Mouse (Mus musculus) cerebellum, adult 11 months (tissue): ENCODE measurements at regions not wholly inside any gene's neighbourhood (a gene's known extent, or its start where the extent isn't known, plus 50 kb on each side); places are given as distances from the start of the nearest gene placed in this dataset.
"Not testable (repeated sequence)": the region's sequence is repeated elsewhere in the genome, so short reads cannot be mapped to it uniquely, and the experiment has no call there.

Source experiments
- DNase-seq: peaks from one replicate; pipeline ENCODE4 v3.0.0; 2022

DNA sequence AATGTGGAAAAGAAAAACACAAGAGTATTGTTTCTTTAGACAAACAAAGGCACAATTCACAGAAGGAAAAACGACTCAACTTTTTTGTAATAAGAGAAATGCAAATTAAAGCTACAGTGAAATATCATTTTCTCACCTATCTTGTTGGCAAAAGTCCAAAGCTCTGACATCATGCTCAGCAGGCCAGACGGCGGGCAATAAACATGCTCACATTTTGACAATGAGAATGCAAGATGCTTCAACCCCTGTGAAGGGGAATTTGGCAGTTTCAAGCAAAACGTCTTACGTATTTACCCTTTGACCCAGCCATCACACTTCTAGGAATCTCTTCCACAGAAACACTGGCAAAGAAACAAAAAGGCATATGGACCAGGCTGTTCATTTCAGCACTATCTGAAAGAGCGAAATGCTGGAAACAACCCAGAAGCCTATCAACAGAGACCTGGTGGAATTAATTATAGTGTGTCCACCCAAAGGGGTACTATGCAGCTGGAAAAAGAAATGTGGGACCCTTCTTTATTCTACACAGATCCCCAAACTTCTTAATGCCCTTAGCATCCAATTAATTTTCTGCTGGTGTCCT lies 203.4 kb upstream of the 2610301B20Rik start:
- no peak for DNase-seq

DNA sequence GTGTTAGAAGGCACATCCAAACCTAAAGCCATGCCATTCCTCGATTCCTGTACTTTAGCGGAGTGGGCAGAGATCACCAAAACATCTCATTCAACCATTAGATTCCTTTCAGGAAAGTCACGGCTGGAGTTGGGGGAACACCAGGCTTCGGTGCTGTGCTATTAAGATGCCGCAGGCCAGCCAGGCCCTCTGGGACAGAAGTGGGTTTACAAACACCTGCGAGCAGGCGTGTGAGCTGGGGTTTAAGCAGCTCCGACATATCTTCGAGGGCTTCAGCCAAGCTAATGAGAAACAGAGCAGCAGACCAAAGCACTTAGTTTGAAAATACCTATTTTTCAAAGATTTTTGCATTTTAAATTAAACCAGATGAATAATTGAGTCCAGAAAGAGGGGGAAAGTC lies 183.2 kb upstream of the 2610301B20Rik start:
- DNase-seq, result no peak

DNA sequence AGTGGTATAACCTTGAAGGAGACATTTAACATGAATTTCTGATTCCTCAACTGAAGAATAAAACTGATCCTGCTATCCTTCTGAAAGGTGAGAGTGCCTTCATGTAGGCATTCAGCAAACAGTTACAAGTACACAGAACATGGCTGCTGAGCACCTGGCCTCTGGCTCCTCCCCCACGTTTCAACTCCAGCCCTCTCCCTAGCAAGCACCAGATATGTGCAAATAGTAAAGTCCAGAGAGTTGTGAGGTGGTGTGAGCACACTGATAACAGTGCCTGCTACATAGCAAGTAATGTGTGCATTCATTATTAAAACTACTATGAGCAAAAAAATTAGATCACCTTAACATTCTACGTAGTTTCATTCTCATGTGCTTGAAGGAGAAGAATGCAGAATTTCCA lies 181.4 kb upstream of the 2610301B20Rik start:
- no peak for DNase-seq

DNA sequence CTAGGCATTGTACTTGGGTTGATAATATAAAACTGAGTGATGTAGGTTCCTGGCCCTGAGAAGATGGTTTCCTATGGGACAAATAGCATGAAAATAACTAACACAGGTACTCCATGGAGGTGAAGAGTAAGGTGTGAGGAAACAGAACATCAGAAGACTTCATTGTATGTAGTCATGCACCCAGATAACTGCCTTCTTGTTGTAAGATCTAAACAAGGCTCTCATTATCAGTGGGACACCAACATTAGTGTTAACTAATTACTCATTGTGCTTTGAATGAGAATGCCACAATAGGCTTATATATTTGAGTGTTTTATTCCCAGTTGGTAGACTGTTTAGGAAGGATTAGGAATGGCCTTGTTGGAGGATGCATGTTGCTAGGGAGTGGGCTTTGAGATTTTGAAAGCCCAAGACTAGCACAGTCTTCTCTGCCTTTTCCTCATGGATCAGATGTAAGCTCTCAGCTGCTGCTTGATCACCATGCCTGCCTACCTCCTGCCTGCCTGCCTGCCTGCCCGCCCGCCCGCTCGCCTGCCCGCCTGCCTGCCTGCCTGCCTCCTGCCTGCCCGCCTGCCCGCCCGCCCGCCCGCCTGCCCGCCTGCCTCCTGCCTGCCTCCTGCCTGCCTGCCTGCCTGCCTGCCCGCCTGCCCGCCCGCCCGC lies 180.7 kb upstream of the 2610301B20Rik start:
- no peak for DNase-seq

DNA sequence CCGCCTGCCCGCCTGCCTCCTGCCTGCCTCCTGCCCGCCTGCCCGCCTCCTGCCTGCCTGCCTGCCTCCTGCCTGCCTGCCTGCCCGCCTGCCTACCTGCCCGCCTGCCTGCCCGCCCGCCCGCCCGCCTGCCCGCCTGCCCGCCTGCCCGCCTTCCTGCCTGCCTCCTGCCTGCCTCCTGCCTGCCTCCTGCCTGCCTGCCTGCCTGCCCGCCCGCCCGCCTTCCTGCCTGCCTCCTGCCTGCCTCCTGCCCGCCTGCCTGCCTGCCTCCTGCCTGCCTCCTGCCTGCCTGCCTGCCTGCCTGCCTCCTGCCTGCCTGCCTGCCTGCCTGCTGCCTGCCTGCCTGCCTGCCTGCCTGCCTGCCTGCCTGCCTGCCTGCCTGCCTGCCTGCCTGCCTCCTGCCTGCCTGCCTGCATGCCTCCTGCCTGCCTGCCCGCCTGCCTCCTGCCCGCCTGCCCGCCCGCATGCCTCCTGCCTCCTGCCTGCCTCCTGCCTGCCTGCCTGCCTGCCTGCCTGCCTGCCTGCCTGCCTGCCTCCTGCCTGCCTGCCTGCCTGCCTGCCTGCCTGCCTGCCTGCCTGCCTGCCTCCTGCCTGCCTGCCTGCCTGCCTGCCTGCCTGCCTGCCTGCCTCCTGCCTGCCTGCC lies 180.1 kb upstream of the 2610301B20Rik start:
- DNase-seq, result not testable (repeated sequence)

DNA sequence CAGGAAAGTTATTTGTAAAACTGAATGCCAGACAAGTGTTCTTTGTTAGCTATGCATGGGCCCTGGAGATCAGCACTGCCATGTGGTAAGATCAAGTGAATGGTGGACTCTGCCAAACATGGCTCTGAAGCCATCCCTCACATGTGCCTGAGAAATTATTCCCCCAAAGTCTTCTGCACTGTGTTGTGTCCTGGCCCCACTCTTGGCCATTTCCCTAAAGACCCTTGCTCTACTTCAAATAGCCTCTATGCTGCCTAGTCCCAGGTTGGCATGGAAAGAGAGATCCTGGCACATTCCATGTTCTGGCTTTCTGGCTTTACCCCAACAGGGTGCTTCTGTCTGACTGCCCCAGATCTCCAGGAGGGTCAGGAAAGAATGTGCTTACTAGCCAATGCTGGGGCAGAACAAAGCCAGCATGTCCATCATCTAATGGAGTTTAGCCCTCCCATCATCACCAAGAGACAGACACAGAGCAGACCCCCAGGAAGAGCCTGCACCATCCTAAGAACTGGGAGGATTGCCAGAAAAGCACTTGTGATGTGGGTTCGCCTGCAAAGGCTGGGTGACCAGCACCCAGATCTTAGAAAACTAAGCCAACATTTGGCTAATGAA lies 177.0 kb upstream of the 2610301B20Rik start:
- no peak for DNase-seq

DNA sequence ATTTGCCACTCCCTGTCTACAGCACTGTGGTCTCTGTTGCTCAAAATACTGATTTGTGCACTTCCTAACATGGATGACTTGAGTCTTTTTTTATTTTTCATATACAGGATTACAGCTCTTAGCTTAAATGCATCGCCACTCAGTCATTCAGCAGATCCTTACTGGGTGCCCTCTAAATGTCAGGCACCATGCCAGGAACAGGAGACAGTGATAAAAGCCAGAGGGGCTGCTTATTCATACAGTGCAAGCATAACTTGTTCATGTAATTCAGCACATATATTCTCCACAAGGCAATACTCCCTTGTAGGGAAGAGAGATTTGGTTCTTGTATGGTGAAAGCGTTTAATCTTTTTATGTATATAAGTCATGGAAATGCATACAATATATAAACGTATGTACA lies 175.7 kb upstream of the 2610301B20Rik start:
- DNase-seq, result no peak

DNA sequence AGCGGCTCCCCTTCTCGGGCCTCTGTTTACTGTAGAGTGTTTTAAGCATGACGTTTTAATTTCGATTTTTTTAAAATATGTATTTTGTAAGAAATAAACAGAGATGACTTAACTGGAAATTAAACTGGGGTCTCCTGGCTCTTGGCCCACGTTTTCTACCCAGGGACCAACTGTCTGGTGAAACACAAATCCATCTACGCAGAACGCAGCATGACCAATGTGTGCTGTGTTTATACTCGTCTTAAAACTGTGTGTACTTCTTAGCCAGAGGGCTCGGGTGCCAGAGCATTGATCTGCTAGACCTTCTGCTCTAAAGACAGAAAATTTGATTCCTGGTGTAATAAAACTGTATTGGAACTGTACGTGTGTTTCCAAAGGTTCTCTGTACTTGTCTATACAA lies 172.8 kb upstream of the 2610301B20Rik start:
- DNase-seq, result no peak

DNA sequence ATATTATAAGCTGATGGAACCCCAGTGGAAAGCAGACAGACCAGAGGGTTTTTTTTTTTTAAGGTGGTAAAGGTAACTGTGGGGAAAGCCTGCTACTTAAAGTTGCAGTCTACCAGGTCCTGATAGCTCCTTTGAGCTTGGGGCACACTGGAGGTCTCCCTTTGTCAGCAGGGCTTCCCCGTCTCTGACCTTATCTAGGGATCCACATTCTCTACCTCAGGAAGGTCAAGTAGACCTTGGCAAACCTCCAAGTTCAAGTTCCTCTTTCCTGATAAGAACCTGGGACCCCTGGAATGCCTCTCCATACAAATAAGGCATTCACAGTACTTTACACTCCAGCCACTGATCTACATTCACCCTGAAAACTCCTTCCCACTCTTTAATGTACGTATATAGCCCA lies 171.1 kb upstream of the 2610301B20Rik start:
- DNase-seq, result no peak

DNA sequence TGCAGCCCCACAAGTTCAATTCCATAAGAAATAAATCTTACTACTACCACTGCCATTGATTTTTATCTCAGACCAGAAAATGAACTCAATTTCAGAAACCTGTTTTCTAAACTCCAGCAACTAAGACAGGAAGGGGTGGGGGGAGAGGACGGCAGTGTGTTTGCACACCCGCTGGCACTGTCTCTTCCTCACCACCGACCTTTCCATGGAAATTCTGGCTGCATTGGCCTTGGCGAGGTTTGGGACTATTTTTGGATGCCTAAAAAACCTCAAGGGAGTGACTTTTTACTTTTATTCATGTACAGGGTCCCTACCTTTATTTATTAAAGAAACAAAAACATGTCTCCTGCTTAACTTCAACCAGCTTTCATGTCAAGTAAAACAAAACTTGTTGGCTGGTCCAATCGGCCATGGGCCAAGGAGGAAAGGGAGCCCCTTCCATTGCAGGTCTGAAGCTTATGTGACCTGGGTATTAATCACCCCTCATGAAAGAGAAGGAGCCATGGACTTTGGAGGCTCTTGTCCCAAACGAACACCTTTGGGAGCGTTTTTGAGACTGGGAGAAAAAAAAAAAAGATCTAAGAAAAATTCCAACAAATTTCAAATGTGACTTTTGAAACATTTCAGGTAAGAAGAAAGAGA lies 167.2 kb upstream of the 2610301B20Rik start:
- no peak for DNase-seq

DNA sequence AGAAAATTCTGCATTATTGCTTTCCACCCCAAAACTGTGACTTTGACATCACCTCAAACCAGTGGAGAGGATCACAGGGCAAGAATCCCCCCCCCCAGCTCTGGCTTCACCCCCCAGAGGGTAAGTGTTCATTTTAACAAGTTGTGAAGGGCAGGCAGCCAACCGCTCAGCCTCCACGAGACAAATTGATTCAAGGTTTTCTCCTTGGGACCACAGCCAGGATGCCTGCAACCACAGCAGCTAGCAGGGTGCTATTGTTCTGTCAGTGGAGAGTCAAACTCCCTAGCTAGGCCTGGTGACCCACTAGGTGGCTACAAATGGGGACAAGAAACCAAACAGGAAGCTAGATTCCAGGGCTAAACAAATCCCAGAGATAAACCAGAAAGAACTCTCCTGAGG lies 166.6 kb upstream of the 2610301B20Rik start:
- DNase-seq, result no peak

DNA sequence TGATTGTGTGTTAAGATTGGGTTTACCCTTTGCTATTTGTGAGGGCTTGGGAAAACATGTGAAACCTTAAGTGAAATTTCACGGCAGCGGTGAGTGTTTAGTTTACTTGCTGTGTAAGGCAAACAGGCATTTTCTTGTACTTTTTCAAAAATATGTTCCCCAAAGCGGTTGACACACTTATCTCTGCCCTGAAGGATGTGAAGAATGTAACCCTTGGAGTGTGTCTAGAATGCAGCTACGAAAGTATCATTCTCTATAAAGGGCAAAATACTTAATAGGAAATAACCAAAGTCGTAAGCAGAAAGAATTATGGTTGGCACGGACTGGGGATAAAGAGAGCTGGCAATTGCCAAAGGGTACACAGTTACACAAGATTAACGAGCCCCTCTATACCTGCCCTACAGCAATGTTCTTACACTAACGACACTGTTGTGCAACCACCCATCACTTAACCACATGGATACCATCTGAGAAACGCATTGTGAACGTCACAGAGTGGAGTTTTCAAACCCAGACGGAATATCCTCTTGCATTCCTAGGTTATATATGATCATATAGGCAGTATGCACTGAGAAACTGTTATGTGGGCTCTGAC lies 162.3 kb upstream of the 2610301B20Rik start:
- DNase-seq, result no peak

DNA sequence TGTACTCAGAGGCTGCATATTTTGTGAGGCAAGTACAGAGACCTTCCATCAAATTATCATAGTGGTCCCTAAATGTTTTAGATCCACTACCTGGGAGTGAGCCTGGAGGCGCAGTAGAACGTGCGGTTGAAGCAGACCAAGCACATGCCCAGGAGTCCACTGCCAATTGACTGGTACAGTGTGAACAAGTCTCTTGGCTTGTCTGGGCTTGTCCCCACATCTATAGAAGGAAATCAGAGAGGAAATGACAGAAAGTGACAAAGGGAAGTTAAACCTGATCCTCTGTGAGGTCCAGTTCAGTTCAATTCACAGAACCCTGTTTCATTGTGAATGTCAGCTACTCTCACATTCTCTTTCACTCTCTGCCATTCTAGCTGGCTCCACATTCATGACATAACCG lies 151.0 kb upstream of the 2610301B20Rik start:
- DNase-seq, result no peak

DNA sequence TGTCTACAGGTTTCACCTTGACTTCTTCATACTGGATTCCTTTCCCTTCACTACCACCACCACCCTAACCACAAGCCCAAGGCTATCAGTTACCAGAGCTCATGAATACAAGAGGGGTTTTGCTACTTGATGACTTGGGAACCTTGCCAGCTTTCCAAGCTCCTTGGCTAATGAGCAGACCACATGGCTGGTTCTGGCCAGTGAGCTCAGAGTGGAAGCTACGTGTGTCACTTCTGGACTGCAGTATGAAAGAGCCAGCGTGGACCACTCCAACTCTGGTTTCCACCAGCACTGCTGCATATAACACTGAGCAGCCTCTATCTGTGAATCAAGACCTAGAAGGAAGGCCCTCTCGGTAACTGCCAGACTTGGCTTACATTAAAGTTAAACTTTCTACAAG lies 146.4 kb upstream of the 2610301B20Rik start:
- no peak for DNase-seq

DNA sequence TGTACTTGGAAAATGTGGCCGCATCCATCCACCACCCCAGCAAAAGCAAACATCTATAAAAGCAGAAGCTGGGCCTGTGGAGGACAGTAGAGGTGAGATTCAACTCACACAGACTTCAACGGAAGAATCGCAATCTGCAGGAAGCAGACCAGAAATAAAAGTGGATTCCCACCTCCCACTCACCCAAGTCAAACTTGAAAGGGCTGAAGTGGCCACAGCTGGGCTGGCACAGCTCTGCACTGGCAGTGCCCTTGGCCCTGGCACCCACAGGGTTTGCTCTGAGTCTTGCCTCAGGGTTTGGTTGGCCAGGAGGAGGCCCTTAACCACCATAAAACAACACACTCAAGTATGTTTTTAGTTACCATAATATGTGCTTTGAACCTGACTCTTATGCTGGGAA lies 129.1 kb upstream of the 2610301B20Rik start:
- no peak for DNase-seq

DNA sequence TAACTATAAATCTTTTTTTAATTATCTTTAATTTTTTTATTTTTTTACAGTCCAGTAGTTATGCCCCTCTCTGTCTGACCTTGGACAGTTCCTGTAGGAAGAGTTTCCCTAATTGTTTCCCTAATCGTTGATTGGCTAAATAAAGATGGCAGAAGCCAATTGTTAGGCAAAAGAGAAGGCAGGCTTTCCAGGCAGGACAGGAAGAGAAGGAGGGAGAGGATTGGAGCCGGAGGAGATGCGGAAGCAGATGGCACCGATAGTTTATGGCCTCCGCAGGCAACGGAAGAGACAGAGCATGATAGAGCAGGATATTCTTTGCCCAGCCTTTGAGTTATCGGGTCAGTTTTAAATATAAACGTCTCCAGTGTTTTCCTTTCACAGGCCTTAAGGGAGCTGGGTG lies 125.5 kb upstream of the 2610301B20Rik start:
- no peak for DNase-seq

DNA sequence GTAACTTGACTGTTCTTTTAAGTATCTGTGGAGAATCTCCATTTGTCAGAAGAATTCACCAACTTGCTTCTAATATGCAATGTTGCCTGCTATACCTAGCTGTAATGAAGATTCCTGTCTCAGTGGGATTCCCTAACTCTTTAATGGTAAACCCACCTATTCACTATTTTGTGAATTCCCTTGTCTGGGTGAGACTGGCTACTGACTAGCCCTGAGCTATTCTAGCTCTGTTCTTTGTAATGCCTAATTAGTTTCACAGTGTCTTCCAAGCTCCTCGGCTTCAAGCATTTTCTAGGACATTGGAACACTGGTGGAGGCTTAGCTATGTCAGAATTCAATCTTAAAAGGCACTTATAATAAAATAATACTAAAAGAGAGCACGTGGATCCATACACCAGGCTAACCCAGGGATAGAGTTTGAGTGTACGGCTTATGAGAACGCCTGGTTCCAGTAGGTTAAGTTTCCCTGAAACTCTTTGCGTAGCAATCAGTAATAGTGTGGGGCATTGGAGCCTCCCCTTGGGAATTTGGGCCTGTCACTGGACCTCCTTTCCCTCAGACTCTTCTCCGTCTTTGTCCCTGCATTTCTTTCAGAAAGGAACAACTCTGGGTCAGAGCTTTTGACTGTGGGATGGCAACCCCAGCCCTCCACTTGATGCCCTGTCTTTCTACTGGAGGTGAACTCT lies 123.8 kb upstream of the 2610301B20Rik start:
- DNase-seq, result not testable (repeated sequence)

DNA sequence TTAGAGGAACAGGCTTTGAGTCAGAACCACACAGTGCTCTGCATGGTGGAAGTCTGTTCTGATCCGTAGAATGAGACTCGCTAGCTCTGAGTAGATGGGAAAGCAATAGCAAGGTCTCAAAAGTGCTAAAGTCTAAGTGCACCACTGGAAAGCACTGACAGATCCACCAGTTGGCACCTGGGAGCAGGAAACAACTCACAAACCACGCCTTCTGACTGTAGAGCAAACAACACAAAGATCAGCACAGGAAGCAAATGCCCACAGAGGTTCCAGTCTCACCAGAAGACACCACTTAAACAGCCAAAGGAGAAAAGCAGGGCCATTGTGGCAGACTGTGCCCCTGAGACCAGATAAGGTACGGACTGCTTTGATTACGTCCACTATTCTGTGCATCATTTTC lies 121.1 kb upstream of the 2610301B20Rik start:
- DNase-seq, result no peak

DNA sequence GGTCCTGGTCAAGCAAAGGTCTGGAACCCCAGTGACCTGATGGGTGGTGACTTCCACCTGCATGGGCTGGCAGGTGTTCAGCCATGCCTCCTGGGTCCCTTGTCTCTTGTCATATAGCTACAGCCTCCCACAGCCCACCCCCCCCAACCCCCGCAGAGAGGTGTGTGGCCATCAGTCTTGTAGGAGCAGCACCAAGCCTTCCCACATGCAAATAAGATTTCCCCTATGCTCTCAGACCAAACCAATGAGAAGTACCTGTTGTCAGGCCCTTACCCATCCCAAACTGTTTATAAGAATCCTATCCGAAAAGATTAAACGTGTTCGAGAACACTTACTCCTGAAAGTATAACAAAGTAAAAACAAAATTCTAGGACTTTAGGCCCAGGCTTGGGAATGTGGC lies 114.8 kb upstream of the 2610301B20Rik start:
- no peak for DNase-seq

DNA sequence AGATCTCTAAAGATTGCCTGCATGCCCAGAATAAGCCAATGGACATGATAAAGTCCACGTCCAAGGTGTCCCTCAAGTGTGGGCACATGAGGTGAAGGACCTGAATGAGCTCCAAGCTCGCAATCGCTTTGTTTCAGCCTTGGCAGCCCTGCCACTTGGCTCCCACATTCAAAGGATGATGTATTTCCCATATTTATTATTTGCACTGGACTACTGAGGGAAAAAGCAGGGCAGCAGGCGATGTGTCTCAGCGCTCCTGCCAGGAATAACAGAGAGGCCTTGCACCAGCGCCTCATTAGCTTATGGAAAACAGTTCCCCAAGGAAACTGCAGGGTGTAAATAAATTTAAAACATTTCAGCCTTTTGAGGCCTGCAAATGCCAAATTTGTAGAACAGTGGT lies 106.6 kb upstream of the 2610301B20Rik start:
- peak; percentile 2 for DNase-seq

DNA sequence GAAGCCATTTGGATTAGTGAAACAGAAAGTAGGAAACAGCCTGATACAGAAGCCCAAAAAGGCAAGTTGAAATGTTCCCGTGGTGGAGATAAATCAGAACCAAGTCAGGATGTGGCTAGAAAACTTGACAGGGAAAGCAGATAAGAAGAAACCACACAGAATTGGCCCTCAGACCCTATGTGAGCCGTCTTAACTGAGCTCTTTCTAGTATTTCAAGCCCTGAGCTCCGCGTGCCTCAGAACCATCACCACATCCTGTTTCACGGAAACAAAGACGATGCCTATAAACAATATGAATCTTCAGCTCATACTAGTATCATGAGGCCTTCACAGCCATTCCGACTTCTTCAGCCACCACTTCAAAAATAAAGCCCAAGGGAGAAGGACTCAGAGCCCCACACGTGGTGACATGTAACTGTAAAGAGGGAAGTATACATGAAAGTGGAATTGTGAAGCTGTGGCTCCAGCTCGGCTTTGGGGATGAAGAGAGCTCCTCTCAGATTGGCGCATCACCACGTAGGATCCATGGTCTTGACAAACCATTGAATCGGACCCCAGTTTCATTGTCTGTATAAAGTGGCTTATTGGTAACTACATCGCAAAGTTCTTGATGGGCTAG lies 104.2 kb upstream of the 2610301B20Rik start:
- no peak for DNase-seq

DNA sequence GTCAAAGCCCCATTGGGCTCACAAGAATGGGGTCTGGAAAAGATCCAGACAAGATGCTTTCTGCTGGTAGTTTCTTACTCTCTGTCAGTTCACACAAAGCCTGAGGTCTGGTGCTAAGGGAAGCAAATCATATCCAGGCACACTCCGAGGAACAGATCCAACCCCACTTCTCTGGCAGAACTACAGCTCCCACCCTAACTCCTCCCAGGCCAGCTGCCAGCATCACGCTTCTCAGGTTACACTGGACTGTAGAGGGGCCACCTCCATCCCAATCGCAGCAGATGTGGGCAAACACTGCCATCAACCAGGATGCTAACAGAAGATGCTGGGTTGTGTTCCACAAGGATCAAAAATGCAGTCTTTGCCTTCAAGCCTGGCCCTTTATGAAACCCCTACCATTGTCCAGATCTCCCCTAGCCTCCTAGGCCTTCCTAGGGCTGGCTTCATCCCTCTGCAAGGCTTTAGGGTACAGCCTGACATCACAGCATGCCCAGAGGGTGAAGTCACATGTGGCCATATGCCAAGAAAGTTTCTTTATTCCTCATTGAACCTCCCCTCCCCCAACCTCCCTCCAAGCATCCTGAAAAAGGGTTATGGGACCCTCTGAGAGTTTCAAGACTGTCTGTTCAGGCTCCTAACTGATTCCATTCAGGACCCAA lies 99.6 kb upstream of the 2610301B20Rik start:
- no peak for DNase-seq
